Mouse (Mus musculus) small intestine, adult 2 months (tissue): ENCODE results near the gene Slc6a20b.

ENCODE experiments used
- CTCF ChIP-seq: fragments of 200-500 bp; IDR thresholded peaks from 2 replicates; pipeline ENCODE4 v1.5.1; 2012; ENCODE audit warnings: low read depth, mild to moderate bottlenecking, control low read depth, inconsistent platforms, low read length, moderate library complexity, mixed read lengths; ENCODE audit not compliant: insufficient replicate concordance, insufficient read length; ENCODE audit errors: extremely low read depth
- POLR2A ChIP-seq: fragments of 200-500 bp; IDR thresholded peaks from 2 replicates; pipeline ENCODE4 v1.6.1; 2012; ENCODE audit warnings: low read depth, mild to moderate bottlenecking, control low read depth, inconsistent platforms, low read length, moderate library complexity

DNA sequence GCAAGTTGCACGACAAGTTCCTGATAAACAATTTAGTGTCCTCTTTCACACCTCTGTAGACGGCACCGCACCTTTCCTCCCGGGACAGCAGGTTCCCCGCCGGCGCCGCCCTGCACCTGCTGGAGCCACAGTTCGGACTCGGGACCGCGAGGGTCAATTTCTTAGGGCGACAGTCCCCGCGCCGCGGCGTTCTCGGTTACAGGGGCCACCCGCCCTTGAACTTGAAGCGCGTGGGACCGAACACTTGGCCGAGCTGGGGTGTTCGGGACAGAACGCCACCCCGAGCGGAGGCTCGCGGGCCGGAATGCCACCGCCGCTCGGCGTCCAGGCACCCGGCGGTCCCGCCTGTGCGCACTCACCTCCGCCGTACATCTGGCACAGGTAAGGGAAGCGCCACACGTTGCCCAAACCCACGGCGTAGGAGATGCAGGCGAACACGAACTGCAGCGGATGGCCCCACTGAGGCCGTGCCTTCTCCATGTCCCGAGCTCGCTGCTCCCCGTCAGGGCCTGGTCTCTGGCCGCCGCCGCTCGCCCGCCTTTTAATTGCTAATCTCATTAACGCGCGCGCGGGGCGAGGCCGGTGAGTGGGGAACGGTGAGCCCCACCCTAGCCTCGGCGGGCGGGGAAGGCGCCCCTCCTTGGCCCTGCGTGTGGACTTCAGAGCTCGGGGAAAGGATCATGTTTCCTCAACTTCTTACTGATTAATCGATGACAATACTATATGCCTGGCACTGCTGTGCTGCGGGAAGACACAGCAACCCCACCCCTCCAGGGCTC, 46.2 kb upstream of the Slc6a20b start, which contains the start of the genes Ccr9 and Slc6a20a:
- TF ChIP-seq CTCF: no peak
- peak; percentile 65 for TF ChIP-seq POLR2A
